Mouse (Mus musculus) gastrocnemius, postnatal 4 days (tissue): ENCODE results near the gene Numb. TPM values are rescaled to one million over a fixed set of nuclear protein-coding genes. Genes with fewer than 3 reads are reported as not detected.

Experiments
- total RNA-seq, 2 experiments: library from RNA; stranded (reverse); gene quantifications; 2 replicates each; pipeline ENCODE4 v1.2.3; 2021

Gene Numb
- total RNA-seq, 2 experiments from 2014 or later, result 26.5 to 28.8 TPM

Other genes with a start within 250 kb of the Numb start
- 10 to 100 TPM; 39.0 to 39.3 TPM for gene Psen1, start 233.8 kb downstream of the Numb start, total RNA-seq
- 1 to 10 TPM; 4.0 to 4.1 TPM for gene Papln, start 158.3 kb downstream of the Numb start, total RNA-seq
- 1 to 10 TPM; 5.6 to 6.2 TPM for gene Riox1, start 28.7 kb upstream of the Numb start, total RNA-seq
- not detected for gene Heatr4, start 62.9 kb upstream of the Numb start, total RNA-seq
- 10 to 100 TPM; 20.4 to 24.4 TPM for gene Acot2, start 65.9 kb upstream of the Numb start, total RNA-seq
- gene Acot1, start 87.6 kb upstream of the Numb start, total RNA-seq, result 10 to 100 TPM; 18.4 to 21.5 TPM
- gene Acot4, start 116.4 kb upstream of the Numb start, total RNA-seq, result under 1 TPM; 0.32 to 0.93 TPM
- not detected for gene Gm49366, start 117.0 kb upstream of the Numb start, total RNA-seq
- not detected for gene Acot3, start 130.2 kb upstream of the Numb start, total RNA-seq
- gene Acot5, start 147.4 kb upstream of the Numb start, total RNA-seq, result under 1 TPM; 0.21 to 0.34 TPM
- 1 to 10 TPM; 3.2 to 4.3 TPM for gene Acot6, start 178.7 kb upstream of the Numb start, total RNA-seq
- gene Dnal1, start 192.4 kb upstream of the Numb start, total RNA-seq, result 10 to 100 TPM; 10.2 to 14.8 TPM
- under 1 TPM; 0.54 to 0.81 TPM for gene Pnma1, start 226.6 kb upstream of the Numb start, total RNA-seq